Mouse (Mus musculus) cerebellum, postnatal 14 days (tissue): ENCODE results near the gene Taf8.
A peak's percentile ranks its signal among the peaks of the same experiment; 100 is the strongest.

Experiments used
- DNase-seq, 2 experiments: peaks; one replicate each; pipeline ENCODE4 v3.0.0; 2021; ENCODE audit warnings: mixed read lengths in 2 of 2

Taf8 gene

DNA sequence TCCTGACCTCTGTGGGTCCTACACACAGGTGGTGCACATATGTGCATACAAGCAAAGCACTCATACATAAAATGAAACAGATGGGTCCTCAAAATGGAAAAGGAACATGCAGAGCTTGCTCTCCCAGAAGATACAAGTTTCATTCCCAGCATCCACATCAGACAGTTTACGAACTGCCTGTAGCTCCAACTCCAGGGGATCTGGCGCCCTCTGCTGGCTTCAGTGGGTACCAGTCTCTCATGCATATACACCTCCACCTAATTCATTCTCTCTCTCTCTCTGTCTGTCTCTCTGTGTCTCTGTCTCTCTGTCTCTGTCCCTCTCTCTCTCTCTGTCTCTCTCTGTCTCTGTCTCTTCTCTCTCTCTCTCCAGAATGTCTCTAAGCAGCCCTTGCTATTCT is 19.7 kb downstream of the Taf8 start:
- peak; percentile 69 to 87 for DNase-seq

DNA sequence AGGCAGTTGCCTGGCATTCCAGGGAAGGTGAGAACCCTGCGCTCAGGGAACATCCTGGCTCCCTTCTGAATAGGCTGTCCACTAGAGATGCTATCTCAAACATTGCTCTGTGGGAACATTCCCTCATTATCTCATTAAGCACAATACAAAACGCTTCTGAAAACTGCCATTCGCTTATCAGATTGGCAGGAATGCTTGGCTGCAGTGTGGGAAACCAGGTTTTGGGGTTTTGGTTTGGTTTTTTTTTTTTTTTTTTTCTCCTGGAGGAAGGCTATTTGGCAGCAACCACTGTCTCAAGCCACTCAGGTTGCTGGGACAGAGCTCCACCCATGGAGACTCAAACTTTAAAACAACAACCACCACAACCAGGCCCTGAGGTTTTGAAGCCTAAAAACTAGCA is 22.2 kb downstream of the Taf8 start:
- DNase-seq: no peak

DNA sequence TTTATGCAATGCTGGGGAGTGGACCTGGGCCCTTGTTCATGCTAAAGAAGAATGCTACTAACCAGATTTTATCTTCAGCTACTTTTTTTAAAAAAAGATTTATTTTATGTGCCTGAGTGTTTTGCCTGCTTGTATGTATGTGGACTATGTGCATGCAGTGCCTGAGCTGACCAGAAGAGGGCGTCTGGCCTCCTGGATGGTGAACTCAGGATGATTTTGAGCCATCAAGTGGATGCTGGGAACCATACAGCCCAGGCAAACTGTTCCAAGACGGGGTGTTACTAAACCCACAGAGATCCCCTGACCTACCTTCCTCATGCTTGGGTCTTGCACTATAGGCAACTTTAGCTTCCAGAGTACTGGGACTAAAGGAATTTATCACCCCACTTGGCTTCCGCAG is 26.4 kb downstream of the Taf8 start:
- peak in 1 of 2 experiments; percentile 35 for DNase-seq

DNA sequence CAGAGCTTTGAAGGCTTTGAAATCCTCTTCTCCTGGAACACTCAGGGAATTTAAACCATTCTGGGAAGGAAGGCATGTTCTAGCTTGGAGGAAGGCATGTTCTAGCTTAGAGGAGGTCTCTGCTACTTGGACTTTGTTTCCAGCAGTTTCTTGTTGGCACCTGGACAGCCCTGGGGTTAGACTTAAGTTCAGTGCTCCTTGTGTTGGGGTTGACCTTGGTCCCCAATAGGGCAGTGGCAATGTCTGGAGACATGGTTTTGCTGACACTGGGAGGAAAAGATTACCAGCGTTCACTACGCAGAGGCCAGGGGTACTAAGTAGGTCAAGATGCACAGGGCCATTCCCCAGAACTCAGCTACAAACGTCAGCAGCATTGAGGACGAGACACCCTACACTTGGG is 26.9 kb downstream of the Taf8 start:
- DNase-seq: no peak

- DNase-seq: peak in 1 of 2 experiments; percentile 20
These were observed 27.8 kb downstream of the Taf8 start for GRCm38 (mm10) chr17:47474250-47474649.

- DNase-seq: peak; percentile 54 to 66
These were observed 28.6 kb downstream of the Taf8 start for GRCm38 (mm10) chr17:47473434-47473974.

DNA sequence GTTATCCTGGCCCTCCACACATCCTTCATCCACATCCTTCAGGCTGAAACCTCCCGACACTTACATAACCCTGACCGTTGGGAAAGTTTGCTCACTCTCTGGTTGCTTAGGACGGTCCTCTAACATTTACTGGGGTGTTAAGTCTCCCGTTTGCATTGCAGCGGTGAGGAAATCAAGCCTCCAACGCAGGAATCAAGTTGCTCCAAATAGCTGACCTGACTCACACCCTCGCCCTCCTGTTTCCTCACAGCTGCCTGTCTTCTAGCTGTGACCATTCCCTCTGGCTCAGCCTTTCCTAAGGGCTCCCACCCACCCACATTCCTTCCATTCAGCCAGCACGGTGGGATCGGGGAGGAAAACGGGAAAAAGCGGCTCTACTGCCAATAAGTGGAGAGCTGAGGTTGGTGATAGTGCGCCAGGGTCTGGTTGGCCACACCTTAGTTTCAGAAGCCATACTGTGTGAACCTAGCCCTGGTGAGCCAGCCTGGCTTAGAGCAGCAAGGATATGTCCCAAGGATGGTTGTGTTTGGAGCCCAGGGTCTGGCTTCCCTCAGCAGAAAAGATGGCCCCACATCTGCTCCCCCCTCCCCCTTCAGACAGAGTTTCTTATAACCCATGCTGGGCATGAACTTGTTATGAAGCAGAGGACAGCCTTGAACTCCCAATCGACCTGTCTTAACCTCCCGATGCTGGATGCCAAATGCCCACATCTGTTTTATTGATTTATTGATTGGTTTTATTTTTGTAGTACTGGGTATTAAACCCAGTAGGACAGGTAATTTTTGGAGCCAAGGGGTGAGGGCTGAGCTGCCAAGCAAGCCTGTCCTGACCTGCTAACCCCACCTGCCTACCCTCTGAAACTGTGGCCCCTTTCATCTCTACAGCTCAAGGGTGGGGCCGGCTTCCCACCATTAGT is 29.4 kb downstream of the Taf8 start:
- no peak for DNase-seq

DNA sequence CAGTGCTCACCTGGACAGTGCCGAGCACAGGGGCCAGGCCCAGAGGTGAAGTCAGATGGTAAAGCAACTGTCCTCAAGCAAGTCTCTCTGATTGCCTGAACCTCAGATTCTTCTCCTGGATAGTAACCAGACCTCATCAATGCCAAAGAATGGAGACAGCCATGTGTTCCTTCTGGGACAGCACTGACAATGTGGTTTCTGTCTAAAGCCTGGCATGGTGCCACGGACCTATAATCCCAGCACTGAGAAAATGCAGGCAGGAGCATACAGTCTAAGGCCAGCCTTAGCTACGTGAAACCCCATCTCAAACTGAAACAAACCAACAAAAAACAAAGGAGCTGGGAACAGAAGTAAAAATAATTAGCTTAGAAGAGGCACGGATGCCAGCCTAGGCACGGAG is 31.4 kb downstream of the Taf8 start:
- DNase-seq: peak; percentile 83

DNA sequence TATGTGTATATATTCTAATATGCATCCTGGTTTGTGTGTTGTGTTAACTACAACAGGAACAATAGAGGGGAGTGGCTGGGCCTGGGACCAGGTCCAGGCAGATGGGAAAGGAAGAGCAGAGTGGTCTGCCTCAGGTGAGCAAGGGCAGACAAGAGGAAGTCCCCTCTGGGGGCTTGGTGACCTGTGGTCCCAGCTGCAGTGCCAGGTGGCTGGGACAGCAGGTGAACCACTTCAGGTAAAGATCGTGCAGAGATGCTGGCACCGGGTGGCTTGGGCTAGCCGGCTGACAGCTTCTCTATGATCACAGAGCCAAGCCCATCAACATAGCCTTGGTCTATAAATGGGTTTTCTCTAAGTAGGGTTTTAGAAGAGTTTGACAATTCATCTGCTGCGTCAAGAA is 32.0 kb downstream of the Taf8 start:
- DNase-seq: peak; percentile 63 to 80

GRCm38 (mm10) chr17:47469642-47470041 is 32.5 kb downstream of the Taf8 start:
- DNase-seq: peak in 1 of 2 experiments; percentile 14

DNA sequence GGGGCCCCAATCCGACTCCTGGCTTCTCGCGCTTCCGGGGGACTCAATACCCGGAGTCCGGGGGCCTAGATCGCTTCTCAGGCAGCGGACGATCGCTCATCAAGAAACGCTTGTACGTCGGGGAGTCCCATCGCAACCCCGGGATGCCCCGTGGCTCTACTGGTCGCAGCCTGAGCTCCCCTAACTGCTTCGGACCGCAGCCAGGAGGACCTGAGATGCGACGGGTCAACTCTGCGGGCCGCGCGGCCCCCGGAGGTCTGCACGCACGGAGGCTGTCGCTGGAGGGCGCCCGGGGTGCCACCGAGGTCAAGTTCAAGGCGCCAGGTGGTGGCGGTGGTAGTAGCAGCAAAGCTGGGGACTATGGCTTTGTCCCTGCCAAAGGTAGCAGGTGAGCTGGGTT is 33.6 kb downstream of the Taf8 start:
- peak; percentile 14 to 21 for DNase-seq

DNA sequence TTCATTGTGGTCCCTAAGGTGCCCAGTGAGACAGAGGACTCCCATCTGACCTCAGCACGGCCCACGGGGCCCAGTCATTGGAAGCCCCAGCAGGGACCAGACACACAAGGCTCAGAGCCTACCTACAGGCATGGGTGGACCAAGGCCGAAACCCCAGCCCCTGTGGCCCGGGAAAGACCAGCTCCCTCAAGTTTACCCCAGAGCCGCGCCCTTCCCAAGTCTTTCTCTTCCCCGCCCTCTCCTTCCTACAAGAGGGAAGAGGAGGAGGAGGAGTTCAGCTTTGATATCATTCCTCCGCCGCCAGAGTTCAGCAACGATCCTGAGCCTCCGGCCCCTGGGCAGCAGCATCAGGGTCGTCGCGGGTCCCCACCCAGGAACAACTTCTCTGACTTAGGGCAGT is 34.0 kb downstream of the Taf8 start:
- DNase-seq: peak in 1 of 2 experiments; percentile 6

GRCm38 (mm10) chr17:47467659-47468058 is 34.4 kb downstream of the Taf8 start:
- peak in 1 of 2 experiments; percentile 7 for DNase-seq

DNA sequence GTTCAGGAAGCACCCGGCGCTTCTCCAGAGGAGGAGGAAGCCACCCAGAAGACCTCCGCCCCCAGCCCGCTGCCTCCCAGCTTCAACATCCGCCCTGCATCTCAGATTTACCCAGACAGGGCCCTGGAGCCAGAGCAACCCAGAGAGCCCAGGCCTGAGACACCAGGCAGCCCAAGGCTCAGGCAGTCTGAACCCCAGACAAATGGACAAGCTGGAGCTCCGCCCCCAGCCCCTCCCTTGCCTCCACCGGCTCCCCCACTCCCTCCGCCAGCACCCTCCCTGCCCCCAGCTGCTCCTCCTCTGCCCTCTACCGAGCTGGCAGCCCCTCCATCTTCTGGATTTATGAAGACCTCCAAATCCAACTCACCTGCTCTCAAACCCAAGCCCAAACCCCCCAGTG is 35.8 kb downstream of the Taf8 start:
- DNase-seq: no peak

- peak in 1 of 2 experiments; percentile 1 for DNase-seq
These were observed 37.1 kb downstream of the Taf8 start for GRCm38 (mm10) chr17:47465016-47465415.

DNA sequence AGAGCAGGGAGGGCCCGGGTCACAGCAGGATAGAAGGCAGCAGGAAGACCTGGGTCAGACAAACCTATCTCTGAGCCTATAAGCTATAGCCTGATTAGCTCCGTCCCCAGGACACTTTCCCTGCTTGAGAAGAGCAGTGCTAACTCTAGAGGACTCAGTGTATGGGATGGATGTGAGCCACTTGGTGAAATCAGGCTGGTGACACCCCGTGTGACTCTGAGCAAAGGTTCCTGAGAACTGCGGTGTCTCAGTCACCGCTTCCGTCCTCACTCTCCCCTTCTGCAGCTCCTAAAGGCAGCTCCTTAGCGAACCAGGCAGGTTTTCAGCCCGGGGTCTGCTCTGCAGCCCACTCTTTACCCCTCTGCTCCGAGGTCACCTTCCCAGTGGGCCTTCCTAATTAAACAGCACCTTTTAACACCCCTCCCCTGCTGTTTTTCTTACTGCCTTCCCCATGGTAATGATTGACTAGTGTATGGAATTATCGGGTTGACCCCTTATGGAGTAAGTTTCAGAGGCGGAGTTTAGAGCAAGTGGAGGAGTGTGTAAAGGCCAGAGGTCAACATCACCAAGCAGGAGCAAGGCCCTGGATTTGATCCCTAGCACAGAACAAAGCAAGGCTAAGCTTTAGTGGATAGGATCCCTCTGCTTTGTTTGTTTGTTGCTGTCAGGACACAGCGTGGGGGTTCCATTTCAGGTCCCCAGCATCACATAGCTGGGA is 37.7 kb downstream of the Taf8 start:
- no peak for DNase-seq

DNA sequence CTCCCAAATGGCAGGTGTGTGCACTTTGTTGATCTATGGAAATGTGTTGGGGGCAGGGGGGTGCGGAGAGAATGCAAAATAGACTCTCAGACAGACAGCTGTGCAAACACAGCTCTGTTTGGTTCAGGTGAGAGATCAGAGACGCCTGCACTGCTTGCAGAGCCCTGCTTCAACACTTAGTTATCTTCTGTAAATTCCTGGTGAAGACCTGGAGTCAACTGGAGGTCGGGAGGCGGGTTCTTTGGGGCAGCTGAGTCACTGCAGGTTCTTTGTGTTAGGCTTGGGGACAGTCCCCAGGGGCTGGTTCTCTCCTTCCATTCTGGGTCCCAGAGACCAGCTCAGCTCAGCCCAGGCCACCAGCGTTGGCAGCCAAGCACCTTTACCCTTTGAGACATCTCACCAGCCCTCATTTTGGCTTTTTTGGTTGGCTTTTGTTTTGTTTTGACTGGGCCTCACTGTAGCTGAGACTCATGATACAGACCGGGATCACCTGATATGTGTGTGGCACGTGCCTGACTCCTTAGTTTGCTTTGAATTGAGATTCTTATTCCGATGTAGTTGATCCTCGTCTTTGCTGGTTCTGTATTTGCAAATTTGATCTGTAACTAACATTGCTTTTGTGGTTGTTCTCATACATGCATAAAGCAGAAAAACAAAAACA is 39.2 kb downstream of the Taf8 start:
- DNase-seq: no peak

GRCm38 (mm10) chr17:47462209-47462608 is 39.9 kb downstream of the Taf8 start:
- DNase-seq: no peak

- no peak for DNase-seq
These were observed 40.4 kb downstream of the Taf8 start for GRCm38 (mm10) chr17:47461688-47462087.

GRCm38 (mm10) chr17:47459341-47459919 is 42.7 kb downstream of the Taf8 start:
- no peak for DNase-seq

GRCm38 (mm10) chr17:47458936-47459335 is 43.2 kb downstream of the Taf8 start:
- DNase-seq: no peak

GRCm38 (mm10) chr17:47458310-47458709 is 43.8 kb downstream of the Taf8 start:
- DNase-seq: peak in 1 of 2 experiments; percentile 52

DNA sequence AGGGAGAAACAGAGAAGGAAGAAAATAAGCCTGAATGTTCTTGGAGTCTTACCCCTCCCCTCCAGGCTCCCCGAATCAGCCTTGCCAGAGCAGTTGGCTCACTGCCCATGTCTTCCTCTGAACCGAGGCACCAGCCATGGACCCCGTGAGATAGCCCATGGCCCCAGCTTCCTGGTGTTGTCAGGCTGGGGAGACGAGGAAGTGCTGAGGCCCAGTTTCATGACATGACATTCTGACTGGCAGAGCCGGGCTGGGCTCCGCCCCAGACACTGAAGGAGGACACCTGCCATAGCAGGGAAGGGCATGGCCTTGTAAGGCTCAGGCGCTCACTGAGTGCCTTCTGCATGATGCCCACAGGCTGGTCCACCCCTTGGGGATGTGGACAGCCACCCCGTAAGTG is 47.4 kb downstream of the Taf8 start:
- DNase-seq: peak in 1 of 2 experiments; percentile 37
